Mouse (Mus musculus) embryonic facial prominence, embryonic 10.5 days (tissue): ENCODE results near the gene Sertad3. TPM values are rescaled to one million over a fixed set of nuclear protein-coding genes. Genes with fewer than 3 reads are reported as not detected.
"Not testable (repeated sequence)": the region's sequence is repeated elsewhere in the genome, so short reads cannot be mapped to it uniquely, and the experiment has no call there.

Experiments used
- DNase-seq: peaks from one replicate; pipeline ENCODE4 v3.0.0-alpha.2; 2017; ENCODE audit warnings: low spot score
- H3K27ac ChIP-seq: fragments of 300-500 bp; sonication (generic); replicated peaks from 2 replicates; pipeline ENCODE4 v1.5.1; 2016; ENCODE audit warnings: mild to moderate bottlenecking
- H3K27me3 ChIP-seq: fragments of 300-500 bp; sonication (generic); replicated peaks from 2 replicates; pipeline ENCODE4 v1.6.1; 2016; ENCODE audit warnings: low read depth, mild to moderate bottlenecking; ENCODE audit not compliant: poor library complexity, severe bottlenecking
- H3K36me3 ChIP-seq: fragments of 300-500 bp; sonication (generic); replicated peaks from 2 replicates; pipeline ENCODE4 v1.6.1; 2016; ENCODE audit warnings: mild to moderate bottlenecking, moderate library complexity
- H3K4me1 ChIP-seq: fragments of 300-500 bp; sonication (generic); 2 replicates; pipeline ENCODE4 v1.6.1; 2016
- H3K4me3 ChIP-seq: fragments of 300-500 bp; sonication (generic); 2 replicates; pipeline ENCODE4 v1.5.1; 2016; ENCODE audit warnings: mild to moderate bottlenecking, moderate library complexity
- H3K9me3 ChIP-seq: fragments of 300-500 bp; sonication (generic); 2 replicates; pipeline ENCODE4 v1.6.1; 2016; ENCODE audit warnings: mild to moderate bottlenecking
- WGBS: fragments of 180-500 bp; shearing (Covaris S2); methylation state at CpG from one replicate; pipeline ENCODE4 v1.1.7; 2016; 5-methylcytosine and 5-hydroxymethylcytosine counted together
- polyA plus RNA-seq: library from polyadenylated mRNA; unstranded; fragments of >200 nt; fragmentation: Nextera tagmentation; extraction: Ambion mirVana; gene quantifications from 2 replicates; pipeline ENCODE4 v1.2.1, GENCODE M21; 2016

Gene Sertad3
- polyA plus RNA-seq, 1 experiment from 2014 or later: 26.2 TPM

GRCm38 (mm10) chr7:27486770-27487697, 13.5 kb downstream of the Sertad3 start, which contains the start of gene Sertad1:
Gene Sertad1, plus strand, starts transcription at chr7:27486910.
- WGBS: under 1% methylated on average over 80 of the region's 80 CpGs
- DNase-seq: peak; percentile 100

GRCm38 (mm10) chr7:27487740-27488268, 14.2 kb downstream of the Sertad3 start:
- peak overlapping the region; percentile 98 for H3K27ac ChIP-seq
- peak; percentile 45 for DNase-seq
- peak overlapping the region; percentile 85 for H3K4me3 ChIP-seq
- H3K9me3 ChIP-seq: no peaks in the 10 kb centered on the region
- 1% methylated on average over 13 of the region's 13 CpGs for WGBS
- H3K4me1 ChIP-seq: peaks cover 51% of the 10 kb centered on the region
- peaks cover 7% of the 10 kb centered on the region for H3K27me3 ChIP-seq
- peaks cover 10% of the 10 kb centered on the region for H3K36me3 ChIP-seq

More at GRCm38 (mm10) chr7:27486770-27487697, 13.5 kb downstream of the Sertad3 start, which contains the start of gene Sertad1:
- Histone ChIP-seq H3K36me3 (peaks cover 10% of the 10 kb centered on the region), H3K27me3 (peaks cover 7% of the 10 kb centered on the region), H3K4me3 (peak within 1 kb of the TSS; percentile 85), H3K4me1 (peaks cover 57% of the 10 kb centered on the region), H3K9me3 (no peaks in the 10 kb centered on the region), H3K27ac (peak within 1 kb of the TSS; percentile 98)

GRCm38 (mm10) chr7:27489270-27489869, 15.8 kb downstream of the Sertad3 start:
- peak overlapping the region; percentile 93 for H3K27ac ChIP-seq
- WGBS: 92% methylated on average over 25 of the region's 25 CpGs
- DNase-seq: no peak

GRCm38 (mm10) chr7:27490227-27490542, 16.6 kb downstream of the Sertad3 start:
- 0 out of 2 replicates have a peak, but pooled peaks cover 2% of the 10 kb centered on the region for H3K9me3 ChIP-seq
- no peak for DNase-seq
- peak overlapping the region; percentile 62 for H3K4me3 ChIP-seq
- H3K4me1 ChIP-seq: peaks cover 51% of the 10 kb centered on the region
- H3K27me3 ChIP-seq: peaks cover 7% of the 10 kb centered on the region
- WGBS: 45% methylated on average over 4 of the region's 4 CpGs
- peak overlapping the region; percentile 93 for H3K27ac ChIP-seq
- peaks cover 10% of the 10 kb centered on the region for H3K36me3 ChIP-seq

More at GRCm38 (mm10) chr7:27489270-27489869, 15.8 kb downstream of the Sertad3 start:
- peaks cover 7% of the 10 kb centered on the region for H3K27me3 ChIP-seq
- peaks cover 51% of the 10 kb centered on the region for H3K4me1 ChIP-seq
- H3K4me3 ChIP-seq: peak overlapping the region; percentile 11; the same call in 1 of the 2 replicates
- H3K9me3 ChIP-seq: no peaks in the 10 kb centered on the region
- peaks cover 10% of the 10 kb centered on the region for H3K36me3 ChIP-seq

- H3K4me1 ChIP-seq: peaks cover 49% of the 10 kb centered on the region
- H3K27ac ChIP-seq: peak overlapping the region; percentile 93
- H3K4me3 ChIP-seq: peak overlapping the region; percentile 62
- H3K27me3 ChIP-seq: peaks cover 7% of the 10 kb centered on the region
- under 1% methylated on average over 32 of the region's 33 CpGs for WGBS
- DNase-seq: peak; percentile 84
- H3K36me3 ChIP-seq: peaks cover 10% of the 10 kb centered on the region
- 0 out of 2 replicates have a peak, but pooled peaks cover 2% of the 10 kb centered on the region for H3K9me3 ChIP-seq
Observed at GRCm38 (mm10) chr7:27490543-27491329, 17.2 kb downstream of the Sertad3 start.

- Histone ChIP-seq H3K27ac (peak overlapping the region; percentile 40; the same call in 1 of the 2 replicates), H3K4me3 (no peak overlapping the region), H3K4me1 (peaks cover 46% of the 10 kb centered on the region), H3K9me3 (0 out of 2 replicates have a peak, but pooled peaks cover 2% of the 10 kb centered on the region), H3K36me3 (peaks cover 10% of the 10 kb centered on the region), H3K27me3 (peaks cover 7% of the 10 kb centered on the region)
- no peak for DNase-seq
- WGBS: 71% methylated on average over 7 of the region's 7 CpGs
Observed at GRCm38 (mm10) chr7:27491856-27492255, 18.3 kb downstream of the Sertad3 start.

- no peak overlapping the region for H3K4me3 ChIP-seq
- DNase-seq: no peak
- WGBS: 81% methylated on average over 3 of the region's 3 CpGs
- peaks cover 7% of the 10 kb centered on the region for H3K27me3 ChIP-seq
- no peak overlapping the region for H3K27ac ChIP-seq
- H3K9me3 ChIP-seq: 0 out of 2 replicates have a peak, but pooled peaks cover 2% of the 10 kb centered on the region
- H3K36me3 ChIP-seq: peaks cover 10% of the 10 kb centered on the region
- peaks cover 41% of the 10 kb centered on the region for H3K4me1 ChIP-seq
Observed at GRCm38 (mm10) chr7:27493022-27493421, 19.5 kb downstream of the Sertad3 start.

GRCm38 (mm10) chr7:27493450-27493849, 19.9 kb downstream of the Sertad3 start:
- 84% methylated on average over 5 of the region's 5 CpGs for WGBS

GRCm38 (mm10) chr7:27494659-27495367, 21.2 kb downstream of the Sertad3 start:
- not testable (repeated sequence) for DNase-seq
- H3K4me1 ChIP-seq: peaks cover 34% of the 10 kb centered on the region
- 87% methylated on average over 9 of the region's 9 CpGs for WGBS

More at GRCm38 (mm10) chr7:27493450-27493849, 19.9 kb downstream of the Sertad3 start:
- peaks cover 37% of the 10 kb centered on the region for H3K4me1 ChIP-seq
- no peak for DNase-seq
- peaks cover 10% of the 10 kb centered on the region for H3K36me3 ChIP-seq
- 0 out of 2 replicates have a peak, but pooled peaks cover 2% of the 10 kb centered on the region for H3K9me3 ChIP-seq
- H3K27ac ChIP-seq: no peak overlapping the region
- H3K27me3 ChIP-seq: peaks cover 7% of the 10 kb centered on the region
- H3K4me3 ChIP-seq: no peak overlapping the region

GRCm38 (mm10) chr7:27499036-27499435, 25.5 kb downstream of the Sertad3 start, which contains the start of gene Prx:
Gene Prx, plus strand, starts transcription at chr7:27499324.
- no peak within 1 kb of the TSS for H3K4me3 ChIP-seq
- no peak within 1 kb of the TSS for H3K27ac ChIP-seq
- DNase-seq: no peak
- H3K36me3 ChIP-seq: no peaks in the 10 kb centered on the region
- WGBS: 44% methylated on average over 3 of the region's 3 CpGs
- H3K27me3 ChIP-seq: no peaks in the 10 kb centered on the region
- H3K4me1 ChIP-seq: peaks cover 12% of the 10 kb centered on the region
- 0 out of 2 replicates have a peak, but pooled peaks cover 2% of the 10 kb centered on the region for H3K9me3 ChIP-seq

More at GRCm38 (mm10) chr7:27494659-27495367, 21.2 kb downstream of the Sertad3 start:
- H3K4me3 ChIP-seq, H3K27me3 ChIP-seq, H3K36me3 ChIP-seq, H3K9me3 ChIP-seq, H3K27ac ChIP-seq: not testable (repeated sequence)

GRCm38 (mm10) chr7:27501620-27502019, 28.1 kb downstream of the Sertad3 start:
- Histone ChIP-seq H3K36me3 (no peaks in the 10 kb centered on the region), H3K27ac (0 out of 2 replicates have a peak overlapping the region, but pooled peaks have one; percentile 40), H3K4me3 (no peak overlapping the region), H3K9me3 (no peaks in the 10 kb centered on the region), H3K4me1 (peaks cover 17% of the 10 kb centered on the region), H3K27me3 (no peaks in the 10 kb centered on the region)
- DNase-seq: no peak
- 66% methylated on average over 4 of the region's 4 CpGs for WGBS
